ENCODE assay signal across 13 mouse cellular contexts in the genomic region with DNA sequence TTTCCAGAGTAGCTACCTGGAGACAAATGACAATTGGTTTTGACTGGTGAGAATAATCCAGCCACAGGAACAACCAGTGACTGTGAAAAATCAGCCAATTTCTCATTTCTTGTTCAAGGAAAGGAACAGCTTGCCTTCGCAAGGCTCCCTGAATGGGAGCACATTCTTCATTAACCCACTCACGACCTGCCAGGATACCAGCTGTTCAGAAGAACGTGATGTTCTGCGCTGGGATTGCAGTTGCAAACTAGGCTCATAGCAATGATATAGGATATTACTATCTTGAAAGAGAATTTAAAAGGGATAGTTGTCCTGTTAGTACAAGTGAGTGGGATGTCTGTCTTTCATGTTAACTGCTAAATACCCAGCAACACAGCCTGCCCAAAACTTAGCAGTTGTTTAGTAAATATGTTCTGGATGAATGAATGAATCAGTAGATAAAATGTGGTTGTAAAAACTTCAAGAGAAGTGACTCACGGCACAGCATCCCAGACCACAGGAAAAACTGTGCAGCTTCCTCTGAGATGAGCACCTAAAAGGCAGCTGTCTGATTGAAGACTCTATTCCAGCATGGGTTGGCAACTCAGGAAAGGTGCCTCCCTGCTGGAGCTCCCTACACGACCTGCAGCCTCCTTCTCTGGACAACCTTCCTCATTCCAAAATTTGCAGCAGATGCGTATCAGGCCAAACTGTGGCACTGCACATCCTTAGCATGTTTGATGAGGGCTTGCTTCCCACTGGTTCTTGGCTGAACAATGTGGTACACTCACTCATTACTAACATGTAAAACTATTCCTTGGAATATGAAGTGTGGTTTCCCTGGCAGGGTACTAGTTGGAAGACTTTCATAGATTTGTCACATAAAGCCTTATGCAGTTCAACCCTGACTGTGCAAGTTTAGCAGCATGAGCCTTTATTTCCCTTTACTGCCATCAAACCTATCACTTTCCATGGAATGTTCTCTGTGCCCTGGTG.
DNase-seq lines count a peak whose midpoint lies in the region; ATAC-seq and TF ChIP-seq lines count a peak whose summit lies in the region.
"Had no signal": no experiment of that assay in that cellular context is flagged by ENCODE, and none has a peak within 500 bp of the region (broad histone marks: within the 10 kb centered on the region; RNA-seq: fewer than 3 reads in every experiment).

No protein-coding gene starts in this region.

- no peaks in the 10 kb centered on the region for H3K36me3 ChIP-seq in forebrain, postnatal 0 days (ENCODE audit: insufficient read depth)
- H3K36me3 ChIP-seq in forebrain, embryonic 12.5 days (replicated peaks) = no peaks in the 10 kb centered on the region

- no peak for TF ChIP-seq CTCF in forebrain, postnatal 0 days (IDR thresholded peaks at IDR 0.05; ENCODE audit: low read depth)

- H3K4me2 ChIP-seq in forebrain, postnatal 0 days (ENCODE audit: low read depth) = no peak overlapping the region
- H3K4me2 ChIP-seq in forebrain, embryonic 12.5 days = no peak overlapping the region

- H3K27ac ChIP-seq in forebrain, postnatal 0 days (ENCODE audit: low read depth, low read length) = no peak overlapping the region
- H3K27ac ChIP-seq in forebrain, embryonic 12.5 days = no peak overlapping the region

- H3K27me3 ChIP-seq in forebrain, postnatal 0 days (ENCODE audit: insufficient read depth, low read length) = no peaks in the 10 kb centered on the region
- H3K27me3 ChIP-seq in forebrain, embryonic 12.5 days = no peaks in the 10 kb centered on the region

- no peaks in the 10 kb centered on the region for H3K4me1 ChIP-seq in forebrain, postnatal 0 days (ENCODE audit: insufficient read depth)
- H3K4me1 ChIP-seq in forebrain, embryonic 12.5 days = no peaks in the 10 kb centered on the region

- H3K9me3 ChIP-seq in forebrain, postnatal 0 days (ENCODE audit: low read length) = no peaks in the 10 kb centered on the region
- H3K9me3 ChIP-seq in forebrain, embryonic 12.5 days = no peaks in the 10 kb centered on the region

- intact Hi-C loops in left cerebral cortex, postnatal 36 days (cut with DNase I) = no loop called here

- no peak overlapping the region for H3K9ac ChIP-seq in forebrain, postnatal 0 days
- H3K9ac ChIP-seq in forebrain, embryonic 12.5 days = no peak overlapping the region
- H3K9ac ChIP-seq: liver, postnatal 0 days had no signal

- DNase-seq in forebrain, postnatal 0 days = peak; percentile 20
- peak; percentile 69 for DNase-seq in Muller cell, postnatal 12 days (ENCODE audit: inconsistent ontology term)
- peak; percentile 25 to 57 for DNase-seq in layer of hippocampus, adult 8-10 months (ENCODE audit: low spot score in 2 of 2)
- DNase-seq in left cerebral cortex, postnatal 36 days (ENCODE audit: low spot score in 2 of 2) = peak; percentile 53 to 61
- no peak for DNase-seq in cerebellum, adult 11-12 months
- DNase-seq in heart, adult 8-10 months (ENCODE audit: low spot score) = no peak
- DNase-seq: heart, adult 11 months; heart, postnatal 36 days; kidney, adult 18-20 months; liver, postnatal 0 days; thymus, postnatal 4 days had no signal

- ATAC-seq in forebrain, postnatal 0 days = peak; percentile 38; the same call in 1 of the 2 replicates
- ATAC-seq in forebrain, embryonic 12.5 days (ENCODE audit: low FRiP score) = no peak
- no peak for ATAC-seq in megakaryocyte-erythroid progenitor cell, adult 5-6 weeks (replicated peaks; ENCODE audit: low FRiP score, low TSS enrichment, poor library complexity, severe bottlenecking)
- ATAC-seq: liver, postnatal 0 days had no signal

- 56% methylated on average over 7 of the region's 7 CpGs for WGBS in forebrain, postnatal 0 days
- WGBS in forebrain, embryonic 12.5 days = 76% methylated on average over 7 of the region's 7 CpGs

- H3K4me3 ChIP-seq in forebrain, postnatal 0 days (ENCODE audit: low read depth, low read length) = no peak overlapping the region
- no peak overlapping the region for H3K4me3 ChIP-seq in forebrain, embryonic 12.5 days (replicated peaks)

Comparison
In these comparisons a context has a peak if more than half of its experiments do, and no peak if none do; other contexts are left out.
1. DNase-seq: peak in forebrain, postnatal 0 days (single experiment), Muller cell, postnatal 12 days (single experiment), layer of hippocampus, adult 8-10 months (2 of 2) and left cerebral cortex, postnatal 36 days (2 of 2); none in cerebellum, adult 11-12 months (single experiment) and heart, adult 8-10 months (single experiment).